Mouse (Mus musculus): ENCODE data around the gene Ankrd35.

Ankrd35 gene
- long read RNA-seq, experiment 1, partial matches to known transcripts: 4 of 7 reads
- long read RNA-seq, experiment 1, other reads (novel, unspliced or antisense): 3 of 7 reads
- long read RNA-seq, experiment 2: 0 reads

GRCm38 (mm10) chr3:96669727-96670468 lies at the start of gene Ankrd35:
Gene Ankrd35 (plus strand): TSS chr3:96670131.
- intact Hi-C loops (cut with DNase I): no loop called here

- intact Hi-C loops (cut with DNase I): no loop called here
Observed at GRCm38 (mm10) chr3:96623201-96623600, 46.7 kb upstream of the Ankrd35 start.

GRCm38 (mm10) chr3:96629729-96630600 lies 40.0 kb upstream of the Ankrd35 start, which contains the start of gene Rbm8a:
Gene Rbm8a (plus strand): TSS chr3:96629933.
- intact Hi-C loops (cut with DNase I): no loop called here

- intact Hi-C loops (cut with DNase I): no loop called here
Observed at GRCm38 (mm10) chr3:96632058-96632457, 37.9 kb upstream of the Ankrd35 start.

GRCm38 (mm10) chr3:96634015-96634414 lies 35.9 kb upstream of the Ankrd35 start:
- intact Hi-C loops (cut with DNase I): no loop called here

- intact Hi-C loops (cut with DNase I): loop anchor here (5.0 kb wide), 1 partner anchor 38 kb away; the partner anchor contains the start of gene Ankrd34a
Observed at GRCm38 (mm10) chr3:96634928-96635879, 34.7 kb upstream of the Ankrd35 start, which contains the start of the genes Pex11b and Gm42957. Gene Pex11b (plus strand): TSS chr3:96635376. Gene Gm42957 (plus strand): TSS chr3:96635474.

GRCm38 (mm10) chr3:96635906-96636305 lies 34.0 kb upstream of the Ankrd35 start:
- intact Hi-C loops (cut with DNase I): loop anchor here (5.0 kb wide), 1 partner anchor 39 kb away; the partner anchor contains the start of gene Ankrd34a

GRCm38 (mm10) chr3:96636448-96636847 lies 33.5 kb upstream of the Ankrd35 start:
- intact Hi-C loops (cut with DNase I): loop anchor here (5.0 kb wide), 1 partner anchor 39 kb away; the partner anchor contains the start of gene Ankrd34a

GRCm38 (mm10) chr3:96639219-96639618 lies 30.7 kb upstream of the Ankrd35 start:
- intact Hi-C loops (cut with DNase I): loop anchor here (2.0 to 5.0 kb wide), 3 partner anchors 42 to 94 kb away; partner anchors contain the start of gene Ankrd34a

GRCm38 (mm10) chr3:96645018-96645649 lies 24.8 kb upstream of the Ankrd35 start, which contains the start of gene Itga10:
Gene Itga10 (plus strand): TSS chr3:96645584.
- intact Hi-C loops (cut with DNase I): loop anchor here (10.0 kb wide), 1 partner anchor 60 kb away; the partner anchor contains the start of gene Nudt17

GRCm38 (mm10) chr3:96647365-96647764 lies 22.6 kb upstream of the Ankrd35 start:
- intact Hi-C loops (cut with DNase I): loop anchor here (10.0 kb wide), 1 partner anchor 57 kb away; the partner anchor contains the start of gene Nudt17

GRCm38 (mm10) chr3:96660901-96661300 lies 9.0 kb upstream of the Ankrd35 start:
- intact Hi-C loops (cut with DNase I): no loop called here

- intact Hi-C loops (cut with DNase I): no loop called here
Observed at GRCm38 (mm10) chr3:96662731-96663316, 7.1 kb upstream of the Ankrd35 start.

- intact Hi-C loops (cut with DNase I): no loop called here
Observed at GRCm38 (mm10) chr3:96663432-96664239, 6.3 kb upstream of the Ankrd35 start.

- intact Hi-C loops (cut with DNase I): loop anchor here (2.0 kb wide), 1 partner anchor 37 kb away; no protein-coding TSS in a partner anchor
Observed at GRCm38 (mm10) chr3:96665732-96666363, 4.1 kb upstream of the Ankrd35 start.

GRCm38 (mm10) chr3:96666916-96667315 lies 3.0 kb upstream of the Ankrd35 start:
- intact Hi-C loops (cut with DNase I): loop anchor here (2.0 kb wide), 1 partner anchor 36 kb away; no protein-coding TSS in a partner anchor

- intact Hi-C loops (cut with DNase I): loop anchor here (2.0 kb wide), 1 partner anchor 35 kb away; no protein-coding TSS in a partner anchor
Observed at GRCm38 (mm10) chr3:96667316-96667715, 2.6 kb upstream of the Ankrd35 start.
